Mouse (Mus musculus): Measurements from ENCODE around the gene Pip4p1. TPM values are rescaled to one million over a fixed set of nuclear protein-coding genes. Genes with fewer than 3 reads are reported as not detected.

Gene Pip4p1
- total RNA-seq, 2 experiments from 2014 or later = 77.4 to 86.4 TPM

DNA sequence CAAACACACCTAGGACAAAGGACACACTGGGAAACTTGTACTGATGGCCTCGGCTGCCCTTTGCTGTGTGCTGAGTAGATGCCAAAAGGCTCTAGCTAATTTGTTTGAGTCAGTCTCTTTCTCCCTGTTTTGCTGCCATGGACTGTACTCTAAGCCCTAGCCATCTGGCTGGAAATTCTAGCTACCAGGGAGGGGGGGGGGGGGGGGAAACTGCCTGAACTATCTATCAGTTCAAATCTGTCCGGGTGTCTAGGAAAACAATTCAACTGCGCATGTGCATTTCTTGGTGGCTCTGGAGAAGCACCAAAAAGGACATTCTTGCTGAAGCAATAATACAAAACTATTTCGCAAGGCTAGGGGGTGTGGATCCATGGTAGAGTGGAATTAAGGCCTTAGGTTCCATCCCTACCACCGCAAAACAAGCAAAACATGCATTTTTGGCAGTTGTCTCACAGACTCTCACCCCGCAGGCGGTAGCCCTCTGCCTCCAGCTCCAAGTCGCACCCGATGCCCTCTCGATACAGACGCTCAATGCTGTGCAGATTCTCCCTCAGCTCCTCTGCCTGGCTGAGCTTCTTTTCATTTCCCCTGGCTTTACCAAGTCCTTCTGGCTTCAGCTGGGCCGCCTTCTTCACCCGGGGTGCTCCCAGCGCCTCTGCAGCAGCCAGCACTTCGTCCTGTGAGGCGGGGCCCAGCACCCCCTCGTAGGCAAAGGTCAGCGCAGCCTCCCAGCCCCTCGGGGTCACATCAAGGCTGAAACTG is 34.5 kb downstream of the Pip4p1 start:
- DNase-seq (ENCODE audit: low spot score in 2 of 2) = peak; percentile 30 to 35

DNA sequence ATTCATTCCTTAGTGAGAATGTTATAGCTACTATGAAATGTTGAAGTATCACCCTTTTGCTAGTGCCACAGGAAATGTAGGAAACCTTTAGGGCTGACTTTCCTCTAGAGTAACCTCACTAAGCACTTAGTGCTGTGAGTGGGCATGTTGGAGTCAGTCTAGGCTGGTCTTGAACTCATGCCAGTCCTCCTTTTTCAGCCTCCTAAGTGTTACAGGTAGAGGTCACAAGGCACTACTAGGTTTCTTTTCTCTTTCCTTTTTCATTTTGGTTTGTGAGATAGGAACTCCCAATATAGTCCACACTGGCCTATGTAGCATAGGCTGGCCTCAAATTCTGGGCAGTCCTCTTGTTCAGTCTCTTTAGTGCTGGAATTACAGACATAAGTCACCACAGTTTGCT is 35.2 kb downstream of the Pip4p1 start:
- DNase-seq (ENCODE audit: low spot score in 2 of 2) = no peak

DNA sequence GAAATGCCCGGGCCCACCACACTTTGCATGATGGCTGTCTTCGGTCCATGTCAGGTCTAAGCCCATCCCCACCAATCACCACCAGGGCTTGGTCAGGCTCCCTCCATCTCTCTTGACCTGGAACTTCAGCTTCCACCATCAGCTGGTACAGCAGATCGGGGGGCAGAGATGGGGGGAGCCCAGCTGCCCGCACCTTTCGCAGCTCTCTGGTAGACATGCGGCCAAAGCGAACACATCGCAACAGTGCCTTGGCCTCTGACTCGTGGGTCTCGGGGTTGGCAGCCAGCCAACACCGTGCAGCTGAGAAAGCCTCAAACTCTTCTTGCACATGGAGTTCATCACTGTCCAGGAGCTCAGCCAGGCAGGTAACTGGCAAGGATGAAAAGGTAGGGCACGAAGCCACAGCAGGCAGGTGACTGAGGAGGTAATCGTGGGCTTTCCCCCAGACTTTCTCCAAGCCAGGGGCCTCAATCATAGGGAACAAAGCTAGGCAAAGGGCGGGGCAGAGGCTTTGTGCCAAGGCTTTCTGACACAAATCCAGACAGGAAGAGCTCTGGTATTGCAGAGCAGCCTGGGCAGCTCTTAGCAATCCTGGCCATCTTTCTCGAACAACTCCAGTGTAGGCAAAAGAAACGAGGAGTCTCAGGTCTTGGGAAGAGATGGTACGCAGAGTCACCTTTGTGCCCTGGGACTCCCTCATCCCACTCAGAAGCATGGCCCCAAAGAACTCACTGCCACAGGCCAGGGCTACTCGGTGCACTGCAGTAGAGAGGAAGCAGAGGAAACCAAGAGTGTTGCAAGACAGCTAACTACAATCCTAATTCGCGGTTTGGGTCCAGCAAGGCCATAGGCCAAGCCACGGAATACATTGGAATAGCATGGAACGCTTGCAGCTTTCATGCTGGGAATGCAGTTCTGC is 37.9 kb downstream of the Pip4p1 start:
- DNase-seq (ENCODE audit: low spot score in 2 of 2) = no peak

- DNase-seq (ENCODE audit: low spot score in 2 of 2) = no peak
These were observed 38.6 kb downstream of the Pip4p1 start for GRCm38 (mm10) chr14:50892091-50892490.

DNA sequence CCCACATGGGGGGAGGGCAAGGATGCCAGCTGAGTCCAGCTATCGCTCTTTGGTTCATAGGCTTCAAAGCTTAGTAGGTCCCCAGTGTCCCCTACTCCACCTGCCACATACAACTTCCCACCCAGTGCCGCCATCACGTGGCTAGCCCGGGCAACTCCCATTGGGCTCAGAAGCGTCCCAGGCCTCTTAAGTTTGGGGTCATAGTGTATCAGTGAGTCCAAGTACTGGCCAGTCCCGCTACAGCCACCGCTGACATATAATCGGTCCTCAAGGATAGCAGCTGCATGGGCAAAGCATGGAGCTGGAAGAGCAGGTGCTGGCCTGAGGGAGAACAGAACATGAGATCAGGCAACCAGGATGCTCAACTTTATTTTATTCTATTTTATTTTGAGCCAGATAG is 39.0 kb downstream of the Pip4p1 start:
- no peak for DNase-seq (ENCODE audit: low spot score in 2 of 2)

DNA sequence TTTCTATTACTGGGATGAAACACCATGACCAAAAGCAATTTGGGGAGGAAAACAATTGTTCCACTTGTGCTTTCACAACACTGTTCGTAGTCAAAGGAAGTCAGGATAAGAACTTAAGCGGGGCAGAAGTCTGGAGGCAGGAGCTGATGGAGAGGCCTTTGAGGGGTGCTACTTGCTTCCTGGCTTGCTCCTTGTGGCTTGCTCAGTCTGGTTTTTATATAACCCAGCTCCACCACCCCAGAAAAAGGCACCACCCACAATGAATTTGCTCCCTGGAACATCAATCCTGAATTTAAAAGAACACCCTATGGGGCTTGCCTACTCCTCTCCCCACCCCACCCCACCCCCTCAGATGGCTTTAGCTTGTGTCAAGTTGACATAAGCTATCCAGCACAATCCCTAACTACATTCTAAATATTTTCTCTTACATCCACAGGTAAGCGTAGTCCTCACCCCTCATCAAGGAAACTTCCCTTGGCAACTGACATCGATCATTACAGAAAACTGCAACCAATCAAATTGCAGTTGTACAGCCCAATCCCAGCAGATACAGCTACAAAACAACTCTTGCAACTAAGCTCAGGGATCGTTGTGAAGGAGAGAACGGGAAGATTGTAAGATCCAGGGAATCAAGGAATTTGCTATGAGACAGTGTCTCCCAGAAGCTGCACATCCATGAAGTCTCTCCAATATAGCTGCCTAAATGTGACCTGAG is 54.3 kb downstream of the Pip4p1 start:
- DNase-seq (ENCODE audit: low spot score in 2 of 2) = no peak

Other genes starting within 250 kb of the Pip4p1 start
- gene Olfr747, start 237.7 kb downstream of the Pip4p1 start, total RNA-seq (2021) = not detected
- gene Olfr748, start 223.5 kb downstream of the Pip4p1 start, total RNA-seq (2021) = not detected
- not detected for gene Olfr749, start 185.8 kb downstream of the Pip4p1 start, total RNA-seq (2021)
- gene Ttc5, start 145.3 kb downstream of the Pip4p1 start, total RNA-seq (2021) = 10 to 100 TPM; 66.0 to 67.9 TPM
- 1 to 10 TPM in 1 of 2 experiments, under 1 TPM in 1; 0.28 to 1.9 TPM for gene Ccnb1ip1, start 123.1 kb downstream of the Pip4p1 start, total RNA-seq (2021)
- 10 to 100 TPM; 21.6 to 30.1 TPM for gene Parp2, start 123.0 kb downstream of the Pip4p1 start, total RNA-seq (2021)
- 1 to 10 TPM; 2.7 to 6.1 TPM for gene Tep1, start 60.3 kb downstream of the Pip4p1 start, total RNA-seq (2021)
- gene Klhl33, start 33.3 kb downstream of the Pip4p1 start, total RNA-seq (2021) = 1 to 10 TPM; 2.4 to 2.5 TPM
- gene Osgep, start 6.0 kb downstream of the Pip4p1 start, total RNA-seq (2021) = 10 to 100 TPM; 30.9 to 42.8 TPM
- 10 to 100 TPM; 66.3 to 71.3 TPM for gene Apex1, start 5.9 kb downstream of the Pip4p1 start, total RNA-seq (2021)
- 10 to 100 TPM; 11.8 to 14.8 TPM for gene Pnp, start 226 bp upstream of the Pip4p1 start, total RNA-seq (2021)
- 10 to 100 TPM; 11.5 to 20.3 TPM for gene Gm49342, start 13.7 kb upstream of the Pip4p1 start, total RNA-seq (2021)
- under 1 TPM; 0.52 to 0.92 TPM for gene Pnp2, start 25.1 kb upstream of the Pip4p1 start, total RNA-seq (2021)
- gene Rnase10, start 76.9 kb upstream of the Pip4p1 start, total RNA-seq (2021) = under 1 TPM; 0.24 to 0.35 TPM
- gene Rnase9, start 111.0 kb upstream of the Pip4p1 start, total RNA-seq (2021) = not detected
- gene Rnase11, start 119.3 kb upstream of the Pip4p1 start, total RNA-seq (2021) = not detected
- not detected for gene Rnase12, start 126.8 kb upstream of the Pip4p1 start, total RNA-seq (2021)
- not detected for gene Olfr750, start 143.6 kb upstream of the Pip4p1 start, total RNA-seq (2021)
- 10 to 100 TPM; 19.8 to 20.8 TPM for gene Rnase4, start 160.2 kb upstream of the Pip4p1 start, total RNA-seq (2021)
- gene Ang, start 160.3 kb upstream of the Pip4p1 start, total RNA-seq (2021) = 1 to 10 TPM; 4.7 to 5.6 TPM
- not detected for gene Eddm3b, start 183.6 kb upstream of the Pip4p1 start, total RNA-seq (2021)
- gene Rnase6, start 193.1 kb upstream of the Pip4p1 start, total RNA-seq (2021) = under 1 TPM in 1 of 2 experiments, not detected in 1; 0.74 TPM
- 1 to 10 TPM; 1.0 to 1.1 TPM for gene Rnase1, start 215.9 kb upstream of the Pip4p1 start, total RNA-seq (2021)
- not detected for gene Rnase2b, start 231.4 kb upstream of the Pip4p1 start, total RNA-seq (2021)

All from layer of hippocampus, postnatal 14 days (tissue).